Mouse (Mus musculus): ENCODE results near the gene Ltbp4. TPM values are rescaled to one million over a fixed set of nuclear protein-coding genes. Genes with fewer than 3 reads are reported as not detected.

Gene Ltbp4
- total RNA-seq, 2 experiments from 2014 or later, result 42.2 to 46.6 TPM

- no peak for DNase-seq (ENCODE audit: low spot score in 2 of 2)
Measured at GRCm38 (mm10) chr7:27305091-27305730, 32.3 kb downstream of the Ltbp4 start.

GRCm38 (mm10) chr7:27302172-27302571 lies 35.3 kb downstream of the Ltbp4 start:
- DNase-seq (ENCODE audit: low spot score in 2 of 2), result peak; percentile 65 to 77

GRCm38 (mm10) chr7:27300801-27301200 lies 36.7 kb downstream of the Ltbp4 start:
- no peak for DNase-seq (ENCODE audit: low spot score in 2 of 2)

- no peak for DNase-seq (ENCODE audit: low spot score in 2 of 2)
Measured at GRCm38 (mm10) chr7:27300351-27300750, 37.1 kb downstream of the Ltbp4 start.

- no peak for DNase-seq (ENCODE audit: low spot score in 2 of 2)
Measured at GRCm38 (mm10) chr7:27298816-27299215, 38.7 kb downstream of the Ltbp4 start.

GRCm38 (mm10) chr7:27298033-27298610 lies 39.4 kb downstream of the Ltbp4 start:
- DNase-seq (ENCODE audit: low spot score in 2 of 2), result no peak

GRCm38 (mm10) chr7:27296518-27296917 lies 41.0 kb downstream of the Ltbp4 start:
- no peak for DNase-seq (ENCODE audit: low spot score in 2 of 2)

GRCm38 (mm10) chr7:27295956-27296355 lies 41.5 kb downstream of the Ltbp4 start:
- DNase-seq (ENCODE audit: low spot score in 2 of 2), result no peak

GRCm38 (mm10) chr7:27291795-27292466 lies 45.6 kb downstream of the Ltbp4 start:
- peak in 1 of 2 experiments; percentile 33 for DNase-seq (ENCODE audit: low spot score in 2 of 2)

- no peak for DNase-seq (ENCODE audit: low spot score in 2 of 2)
Measured at GRCm38 (mm10) chr7:27290555-27290954, 46.9 kb downstream of the Ltbp4 start.

- no peak for DNase-seq (ENCODE audit: low spot score in 2 of 2)
Measured at GRCm38 (mm10) chr7:27288732-27289131, 48.8 kb downstream of the Ltbp4 start.

GRCm38 (mm10) chr7:27285698-27286066 lies 51.8 kb downstream of the Ltbp4 start:
- peak; percentile 39 to 46 for DNase-seq (ENCODE audit: low spot score in 2 of 2)

GRCm38 (mm10) chr7:27284865-27285697 lies 52.4 kb downstream of the Ltbp4 start:
- peak in 1 of 2 experiments; percentile 47 for DNase-seq (ENCODE audit: low spot score in 2 of 2)

- no peak for DNase-seq (ENCODE audit: low spot score in 2 of 2)
Measured at GRCm38 (mm10) chr7:27282225-27282624, 55.3 kb downstream of the Ltbp4 start.

GRCm38 (mm10) chr7:27281717-27282116 lies 55.8 kb downstream of the Ltbp4 start:
- DNase-seq (ENCODE audit: low spot score in 2 of 2), result no peak

GRCm38 (mm10) chr7:27277191-27277590 lies 60.3 kb downstream of the Ltbp4 start:
- DNase-seq (ENCODE audit: low spot score in 2 of 2), result no peak

- no peak for DNase-seq (ENCODE audit: low spot score in 2 of 2)
Measured at GRCm38 (mm10) chr7:27276021-27276420, 61.5 kb downstream of the Ltbp4 start.

GRCm38 (mm10) chr7:27274916-27275315 lies 62.6 kb downstream of the Ltbp4 start:
- DNase-seq (ENCODE audit: low spot score in 2 of 2), result no peak

GRCm38 (mm10) chr7:27273739-27274351 lies 63.6 kb downstream of the Ltbp4 start:
- no peak for DNase-seq (ENCODE audit: low spot score in 2 of 2)

- DNase-seq (ENCODE audit: low spot score in 2 of 2), result no peak
Measured at GRCm38 (mm10) chr7:27271423-27271822, 66.1 kb downstream of the Ltbp4 start.

GRCm38 (mm10) chr7:27266515-27267128 lies 70.9 kb downstream of the Ltbp4 start:
- DNase-seq (ENCODE audit: low spot score in 2 of 2), result peak; percentile 82 to 90

Data from left cerebral cortex, adult 18-20 months (tissue).